Mouse (Mus musculus) urinary bladder, adult 18-20 months (tissue): ENCODE results near the gene Jak2.

Experiments used
- DNase-seq, 2 experiments: peaks; one replicate each; pipeline ENCODE4 v3.0.0; 2022; ENCODE audit warnings: low spot score in 2 of 2, mixed read lengths in 2 of 2

Gene Jak2

DNA sequence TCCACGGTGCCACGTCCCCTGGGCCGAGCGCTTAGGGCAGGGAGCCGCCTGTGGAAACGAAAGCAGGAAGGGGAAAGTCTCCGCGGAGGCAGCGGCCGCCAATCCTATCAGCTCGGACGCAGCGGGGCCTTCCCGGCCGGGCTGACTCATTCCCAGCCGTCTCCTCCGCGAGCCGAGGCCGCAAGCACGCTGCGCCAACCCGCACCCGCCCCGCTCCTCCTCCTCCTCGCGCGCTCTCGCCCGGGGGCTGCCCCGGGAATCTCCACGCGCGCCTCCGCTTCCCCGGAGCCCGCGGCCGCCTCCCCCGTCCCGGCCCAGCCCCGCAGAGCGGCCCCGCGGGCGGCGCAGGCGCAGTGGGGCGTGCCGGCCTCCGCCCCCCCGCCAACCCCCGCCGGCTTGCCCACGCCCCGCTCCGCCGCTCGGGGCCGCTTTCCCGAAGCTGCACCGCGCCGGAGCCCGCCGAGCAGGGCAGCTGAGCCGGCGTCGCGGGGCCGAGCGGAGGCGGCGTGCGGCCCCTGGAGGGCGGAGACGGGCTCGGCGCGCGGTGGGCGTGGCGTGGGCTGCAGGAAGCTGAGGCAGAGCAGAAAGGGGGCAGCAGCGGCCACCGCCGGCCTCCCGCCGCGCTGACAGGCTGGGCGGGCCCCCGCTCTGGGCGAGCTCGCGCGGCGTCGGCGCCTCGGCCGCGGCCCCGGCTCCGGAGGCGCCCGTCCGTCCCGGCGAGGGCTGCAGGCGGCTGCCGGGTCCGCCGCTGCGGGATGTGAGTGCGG lies at the start of gene Jak2:
TSS of gene Jak2 (plus strand) at position 638 of the 767 bp plus-strand sequence.
- peak; percentile 81 to 90 for DNase-seq

DNA sequence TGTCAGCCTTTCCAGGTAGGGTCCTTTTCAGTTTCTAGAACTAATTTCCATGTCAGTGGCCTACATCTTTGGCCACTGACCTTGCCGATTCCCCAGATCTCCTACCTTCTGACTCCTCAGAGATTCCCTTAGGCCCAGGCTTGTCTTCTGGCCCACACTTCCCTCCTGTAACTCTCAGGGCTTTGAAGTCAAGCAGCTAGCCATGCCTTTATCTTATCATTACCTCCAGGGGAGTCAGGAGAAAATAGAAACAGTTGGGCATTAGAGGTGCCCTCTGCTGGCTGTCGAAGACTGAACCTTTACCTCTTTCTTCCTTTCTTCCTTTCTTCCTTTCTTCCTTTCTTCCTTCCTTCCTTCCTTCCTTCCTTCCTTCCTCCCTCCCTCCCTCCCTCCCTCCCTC lies 48.3 kb upstream of the Jak2 start:
- no peak for DNase-seq

DNA sequence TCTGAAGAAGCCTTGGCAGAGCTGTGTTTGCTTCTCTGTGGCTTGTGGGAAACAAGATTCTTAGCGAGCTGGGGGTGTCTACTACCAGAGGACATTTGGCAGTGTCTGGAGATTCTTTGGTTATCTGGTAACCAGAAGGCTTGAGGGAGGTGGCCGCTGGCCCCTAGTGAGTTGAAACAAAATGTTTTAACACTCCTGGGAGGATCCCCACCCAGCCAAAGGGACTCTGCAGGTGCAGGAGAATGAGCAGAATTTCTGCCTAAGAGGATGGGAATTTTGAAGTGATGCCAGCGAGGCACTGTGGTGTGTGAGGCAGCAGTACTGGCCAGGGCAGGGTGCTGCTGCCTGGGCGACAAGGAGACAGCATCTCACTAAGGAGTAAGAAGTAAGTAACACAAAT lies 47.0 kb upstream of the Jak2 start:
- DNase-seq: no peak

DNA sequence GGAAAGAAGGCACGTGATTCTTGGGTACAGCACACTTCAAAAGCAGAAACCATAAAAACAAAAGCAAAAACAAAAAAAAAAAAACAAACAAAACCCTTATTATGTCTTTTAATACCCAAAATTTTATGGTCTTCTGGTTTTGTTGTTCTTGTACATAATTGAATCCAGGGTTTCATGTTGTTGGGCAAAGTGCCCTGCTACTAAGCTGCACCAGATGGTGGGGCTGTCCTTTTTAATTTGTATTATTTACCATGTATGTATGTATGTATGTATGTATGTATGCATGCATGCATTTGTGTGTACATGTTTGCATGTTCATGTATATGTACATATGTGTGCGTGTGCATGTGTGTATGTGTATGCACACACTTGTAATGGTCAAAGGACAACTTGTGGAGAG lies 46.4 kb upstream of the Jak2 start:
- DNase-seq: no peak

DNA sequence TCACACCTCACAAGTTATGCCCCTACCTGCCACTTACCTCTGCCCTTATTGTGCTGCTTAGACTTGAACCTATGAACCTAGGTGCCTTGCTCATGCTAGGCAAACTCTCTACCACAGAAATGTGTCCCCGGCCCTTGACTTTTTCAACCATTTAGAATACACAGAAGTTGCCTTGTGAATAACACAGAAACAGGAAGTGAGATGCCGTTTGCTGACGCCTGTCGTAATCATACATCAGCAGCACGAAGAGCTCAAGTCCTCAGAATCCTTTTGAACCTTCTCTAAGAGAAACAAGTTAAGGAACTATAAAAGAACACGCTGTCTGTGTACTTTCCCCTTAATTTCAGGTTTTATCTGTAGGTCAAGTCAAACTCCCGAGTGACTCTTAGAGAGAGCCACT lies 41.7 kb upstream of the Jak2 start:
- DNase-seq: no peak

DNA sequence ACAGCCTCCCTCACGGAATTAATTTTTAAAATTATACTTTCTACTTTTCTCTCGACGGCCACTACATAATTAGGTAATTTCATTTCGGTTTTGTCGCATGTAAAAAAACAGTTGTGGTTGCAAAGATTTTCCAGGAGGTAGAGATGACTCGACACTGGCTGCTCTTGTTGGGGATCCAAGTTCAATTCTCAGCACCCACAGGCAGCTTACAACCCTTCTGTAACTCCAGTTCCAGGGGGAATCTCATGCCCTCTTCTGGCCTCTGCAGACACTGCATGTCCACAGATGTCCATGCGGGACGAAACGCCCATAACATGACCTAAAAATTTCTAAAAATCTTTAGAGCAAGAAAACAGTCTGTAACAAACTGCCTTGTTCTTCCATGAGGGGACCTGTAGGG lies 41.3 kb upstream of the Jak2 start:
- no peak for DNase-seq

DNA sequence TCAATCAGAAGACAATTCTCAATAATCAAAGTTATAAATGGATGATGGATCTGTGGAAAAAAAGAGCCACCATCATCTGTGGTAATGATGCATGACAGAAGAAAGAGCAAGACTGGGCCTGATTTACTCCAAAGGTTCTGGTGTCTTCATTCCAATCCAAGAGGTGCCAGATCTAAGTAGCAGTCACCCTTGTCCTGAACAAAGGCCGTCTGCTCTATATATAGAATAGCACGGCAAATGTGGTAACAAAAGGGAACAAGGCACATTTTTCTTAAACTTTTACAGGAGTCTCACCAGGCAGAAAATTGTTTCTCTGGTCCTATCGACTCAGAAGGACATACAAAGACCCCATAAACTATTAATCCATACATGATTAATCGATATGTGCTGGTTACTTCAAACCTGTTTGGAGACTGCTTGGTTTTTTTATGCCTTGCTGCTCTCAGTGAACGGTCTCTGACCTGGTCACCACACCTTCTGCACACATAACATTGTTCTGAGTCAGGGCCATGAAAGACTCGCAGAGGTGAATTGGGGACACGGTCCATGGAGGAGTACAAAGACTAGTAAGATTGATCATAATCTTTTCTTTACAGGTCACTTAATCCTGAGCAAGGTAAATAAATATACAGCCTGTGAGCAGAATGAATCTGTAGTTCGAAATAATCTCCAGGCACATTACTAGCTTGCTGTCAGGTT lies 35.7 kb upstream of the Jak2 start:
- peak in 1 of 2 experiments; percentile 59 for DNase-seq

DNA sequence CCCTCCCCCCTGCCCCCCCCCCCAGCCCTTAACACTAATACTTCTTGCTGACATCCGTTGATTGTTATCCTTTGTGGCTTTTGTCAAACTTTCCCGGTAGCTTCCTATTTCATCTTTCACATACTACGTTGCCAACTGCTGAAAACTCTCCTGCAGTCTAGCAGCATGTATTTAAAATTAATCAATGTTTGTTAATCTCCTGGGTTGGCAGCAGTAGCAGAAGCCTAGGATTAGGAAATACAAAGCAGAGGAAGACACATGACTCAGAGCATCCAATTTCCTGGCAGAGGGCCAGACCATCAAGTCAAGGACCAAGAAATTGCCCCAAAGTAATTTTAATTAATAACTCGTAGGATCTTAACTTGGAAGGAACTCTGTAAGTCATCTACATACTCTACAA lies 29.8 kb upstream of the Jak2 start:
- DNase-seq: no peak

DNA sequence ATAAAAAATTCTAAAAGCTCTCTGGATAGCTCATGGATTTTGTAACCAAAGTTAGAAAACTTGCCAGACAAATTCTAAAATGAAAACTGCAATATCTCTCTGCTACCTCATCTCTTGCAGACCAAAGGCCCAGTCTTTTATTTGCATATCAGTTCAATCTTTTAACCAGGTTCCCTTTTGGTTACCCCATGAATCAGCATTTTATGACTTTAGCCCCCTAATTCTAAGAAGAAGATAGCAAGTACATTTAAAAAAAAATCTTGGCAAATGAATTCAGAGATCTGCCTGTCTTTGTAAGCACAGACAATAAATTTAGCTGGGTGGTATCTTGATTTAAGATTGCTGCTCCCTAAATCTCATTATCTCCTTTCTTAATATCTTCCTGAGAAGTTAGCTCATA lies 26.7 kb upstream of the Jak2 start:
- DNase-seq: no peak

DNA sequence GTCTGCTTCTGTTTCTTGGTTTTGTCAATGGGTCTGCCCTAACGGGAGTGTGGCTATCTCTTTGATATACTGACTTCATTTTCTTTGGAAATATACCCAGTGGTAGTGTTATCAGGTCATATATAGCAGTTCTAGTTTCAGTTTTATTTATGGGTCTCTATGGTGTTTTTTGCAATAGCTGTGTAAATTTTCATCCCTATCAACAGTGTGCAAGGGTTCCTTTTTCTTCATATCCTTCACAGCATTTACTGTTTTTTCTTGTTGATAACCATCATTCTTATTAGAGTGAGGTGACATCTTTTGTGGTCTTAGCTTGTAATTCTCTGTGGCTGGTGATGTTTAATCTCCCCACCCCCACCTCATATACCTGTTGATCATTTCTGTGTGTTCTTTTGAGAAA lies 24.6 kb upstream of the Jak2 start:
- DNase-seq: no peak

DNA sequence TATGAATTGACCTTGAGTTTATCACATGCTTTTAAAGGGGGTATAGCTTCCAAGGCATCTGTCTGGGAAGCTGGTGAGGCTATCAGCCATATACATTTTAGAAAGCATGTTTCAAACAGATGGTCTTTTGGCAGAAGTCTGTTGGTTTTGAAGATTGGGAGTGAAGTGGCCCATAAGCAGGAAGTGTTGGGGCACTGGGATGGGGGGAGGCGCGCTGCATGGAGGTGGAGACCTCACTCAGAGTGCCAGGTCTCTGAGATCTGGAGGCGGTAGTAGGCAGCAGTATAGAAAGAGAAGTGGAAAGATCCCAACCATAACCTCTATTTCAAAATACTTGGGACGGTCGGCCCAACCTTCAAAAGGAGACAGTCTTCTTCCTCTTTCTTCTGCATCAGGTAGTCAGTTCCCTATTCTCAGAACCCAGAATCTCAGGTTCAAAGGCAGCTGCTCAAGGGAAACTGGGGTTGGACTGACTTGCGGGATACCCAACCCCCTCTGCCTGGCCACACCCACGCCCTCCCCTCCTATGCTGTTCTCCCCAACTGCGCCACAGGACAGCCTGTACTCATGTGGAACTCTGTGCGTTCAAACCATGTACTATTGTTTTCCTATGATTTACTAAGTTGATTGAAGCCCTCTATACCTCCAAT lies 23.6 kb upstream of the Jak2 start:
- no peak for DNase-seq

DNA sequence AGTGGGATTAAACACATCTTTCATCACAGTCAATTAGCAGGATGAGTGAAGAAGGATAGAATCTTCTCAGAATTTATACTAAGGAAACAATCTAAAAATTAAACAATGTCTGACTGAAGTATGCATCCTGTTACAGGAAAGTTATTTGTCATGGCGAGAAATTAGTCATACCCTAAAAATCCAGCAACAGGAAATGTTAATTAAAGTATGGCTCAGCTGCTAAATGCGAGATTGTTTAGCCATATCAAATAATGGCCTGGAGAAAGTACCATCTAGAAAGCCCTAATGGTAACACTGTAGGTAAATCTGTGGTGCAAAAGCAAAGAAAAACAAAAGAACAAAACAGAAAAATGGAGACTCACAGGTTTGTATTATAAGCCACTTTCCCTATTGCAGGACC lies 22.6 kb upstream of the Jak2 start:
- DNase-seq: no peak

DNA sequence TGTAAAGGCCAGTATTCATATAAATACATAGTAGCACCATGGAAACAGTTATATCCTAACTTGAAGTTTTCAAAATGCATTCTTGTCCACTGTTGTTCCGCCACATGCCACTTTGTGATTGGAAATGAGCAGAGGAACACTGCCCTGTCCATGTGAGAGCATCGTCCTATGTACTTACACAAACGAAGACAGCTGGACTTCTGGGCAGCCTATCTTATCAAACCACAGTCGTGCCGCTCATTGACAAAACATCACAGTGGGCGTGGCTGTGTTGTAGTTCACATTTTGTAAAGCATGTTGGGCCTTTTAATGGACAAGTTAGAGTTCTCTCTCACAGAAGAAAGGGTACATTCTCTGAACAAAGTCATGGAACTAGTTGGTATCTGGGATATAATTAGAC lies 18.9 kb upstream of the Jak2 start:
- DNase-seq: no peak

DNA sequence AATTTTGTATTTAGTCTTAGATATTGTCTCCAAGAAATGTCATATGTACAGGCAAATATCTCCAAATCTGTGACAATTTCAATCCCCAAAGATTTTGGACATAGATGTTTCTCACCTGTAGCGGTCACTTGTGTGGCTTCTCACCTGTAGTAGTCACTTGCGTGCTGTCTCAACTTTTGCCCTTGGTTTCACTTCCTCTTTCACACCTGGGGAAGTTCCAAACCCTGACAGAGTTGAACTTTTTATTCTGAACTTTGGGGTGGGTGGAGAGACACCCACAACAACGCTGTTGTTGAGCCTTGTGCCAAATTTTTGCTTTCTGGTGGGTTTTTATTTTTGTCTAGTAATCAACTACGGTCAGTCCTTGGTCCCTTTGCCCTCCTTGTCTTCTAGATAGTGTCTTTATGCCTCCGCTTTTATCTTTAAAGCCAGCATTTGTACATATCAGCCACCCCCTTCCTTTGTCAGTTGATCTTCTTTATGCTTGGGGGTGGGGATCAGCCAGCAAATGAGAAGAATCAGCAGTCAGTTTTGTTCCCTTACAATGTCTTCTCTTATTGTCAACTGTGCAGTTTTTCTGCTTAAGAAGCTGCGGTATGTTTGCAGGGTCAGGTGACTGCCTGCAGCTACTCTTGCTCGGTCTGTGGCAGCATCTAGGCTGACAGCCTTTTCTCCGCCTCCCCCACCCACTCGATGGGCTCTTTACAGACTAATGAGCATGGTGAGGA lies 14.8 kb upstream of the Jak2 start:
- DNase-seq: no peak

DNA sequence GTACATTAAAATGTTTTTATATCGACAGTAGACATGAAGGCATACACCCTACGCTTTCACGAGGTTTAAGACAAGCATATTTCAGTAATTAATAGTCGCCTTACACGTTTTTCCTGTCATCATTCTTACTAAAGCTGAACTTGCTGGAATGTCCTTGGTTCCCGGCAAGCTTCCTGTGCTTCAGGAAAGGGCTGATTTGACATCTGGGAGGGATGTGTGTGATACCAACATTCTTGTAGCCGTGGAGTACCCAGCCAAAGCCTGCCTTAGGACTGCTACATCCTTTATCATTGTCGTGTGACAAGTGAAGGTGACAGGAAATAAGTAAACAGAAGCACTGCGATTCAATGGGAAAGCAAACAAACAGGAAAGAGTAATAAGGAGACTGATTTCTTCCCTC lies 13.5 kb upstream of the Jak2 start:
- DNase-seq: no peak

DNA sequence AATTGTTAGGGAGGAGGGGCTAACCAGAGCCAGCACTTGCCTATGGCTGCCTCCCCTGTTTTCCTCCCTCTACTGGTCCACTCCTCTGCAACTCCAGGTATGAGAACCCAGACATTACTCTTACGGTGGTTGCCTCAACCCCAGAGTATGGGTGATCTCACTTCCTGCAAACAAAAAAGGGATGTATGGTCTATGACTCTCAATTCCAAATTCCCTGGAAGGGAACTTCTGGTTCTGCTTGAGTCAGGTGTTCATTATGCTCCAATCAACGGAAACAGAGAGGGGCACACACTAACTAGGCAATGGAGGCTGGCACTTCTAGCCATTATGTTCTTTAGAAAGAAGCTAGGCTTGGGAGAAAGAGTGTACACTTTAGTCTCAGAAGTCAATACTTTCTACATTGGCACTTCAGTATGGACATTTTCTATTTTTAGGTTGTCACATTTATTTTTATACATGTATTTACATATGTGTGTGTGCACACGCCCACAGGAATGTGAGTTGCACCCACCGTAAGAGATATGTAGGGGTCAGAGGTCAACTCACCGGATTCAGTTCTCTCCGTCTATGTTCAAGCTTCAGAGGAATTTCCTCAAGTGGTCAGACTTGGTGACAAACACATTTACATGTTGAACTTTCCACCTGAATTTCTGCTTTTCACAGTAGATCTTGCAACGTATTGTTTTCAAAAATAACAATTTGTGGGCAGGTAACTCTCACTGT lies 12.0 kb upstream of the Jak2 start:
- no peak for DNase-seq

DNA sequence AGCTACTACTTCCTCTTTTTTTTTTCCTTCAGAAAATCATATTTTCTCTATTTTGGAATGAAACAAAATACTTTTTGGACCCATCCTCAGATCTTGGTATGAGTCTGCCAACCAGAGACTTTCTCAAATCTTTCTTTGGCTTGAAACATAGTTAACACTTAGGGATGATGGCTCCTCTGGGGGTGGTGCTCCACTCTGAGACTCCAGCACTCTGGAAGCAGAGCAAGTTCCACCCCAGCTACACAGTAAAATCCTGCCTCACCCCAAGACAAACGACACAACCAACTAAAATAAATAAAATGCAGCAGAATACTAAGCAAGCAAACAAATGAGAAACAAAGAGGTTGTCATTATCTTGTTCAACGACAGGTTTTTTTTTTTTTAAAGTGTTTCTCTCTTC lies 11.0 kb upstream of the Jak2 start:
- no peak for DNase-seq

DNA sequence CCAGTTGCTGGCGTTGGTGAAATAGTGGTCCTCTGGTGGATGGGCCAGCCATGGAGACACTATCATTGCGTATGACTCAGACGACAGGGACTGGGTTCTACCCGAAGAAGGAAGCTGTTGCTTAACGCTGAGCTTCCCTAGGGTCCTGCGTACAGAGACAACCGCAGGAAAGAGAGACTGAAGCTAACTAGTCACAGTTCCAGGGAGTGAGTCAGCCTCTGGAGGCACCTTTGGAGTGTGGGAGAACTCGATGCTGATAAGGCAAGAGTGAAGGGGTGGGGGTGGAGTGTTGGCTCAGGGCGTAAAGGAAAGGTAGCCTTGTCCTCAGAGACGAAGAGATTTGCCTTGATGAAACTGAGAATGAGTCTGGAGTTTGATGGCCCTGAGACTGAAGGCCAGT lies 10.0 kb upstream of the Jak2 start:
- DNase-seq: no peak

DNA sequence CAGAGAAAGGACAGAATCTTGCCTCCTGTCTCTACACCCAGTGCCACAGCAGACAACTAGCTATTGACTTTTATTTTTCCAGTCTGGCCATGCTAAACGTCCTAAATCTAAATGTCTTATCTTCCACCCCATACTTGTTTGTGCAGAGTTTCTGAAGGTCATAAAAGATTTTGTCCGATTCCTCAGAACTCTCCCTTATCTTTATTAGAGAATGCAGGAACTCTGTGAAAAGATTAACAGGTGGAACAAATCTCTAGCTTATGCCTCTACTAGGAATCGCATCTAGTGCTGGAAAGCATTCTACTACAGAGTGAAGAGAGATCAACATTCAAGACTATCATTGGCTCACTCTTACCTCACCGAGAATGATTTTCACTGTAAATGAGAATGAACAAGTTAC lies 1.7 kb upstream of the Jak2 start:
- no peak for DNase-seq

DNA sequence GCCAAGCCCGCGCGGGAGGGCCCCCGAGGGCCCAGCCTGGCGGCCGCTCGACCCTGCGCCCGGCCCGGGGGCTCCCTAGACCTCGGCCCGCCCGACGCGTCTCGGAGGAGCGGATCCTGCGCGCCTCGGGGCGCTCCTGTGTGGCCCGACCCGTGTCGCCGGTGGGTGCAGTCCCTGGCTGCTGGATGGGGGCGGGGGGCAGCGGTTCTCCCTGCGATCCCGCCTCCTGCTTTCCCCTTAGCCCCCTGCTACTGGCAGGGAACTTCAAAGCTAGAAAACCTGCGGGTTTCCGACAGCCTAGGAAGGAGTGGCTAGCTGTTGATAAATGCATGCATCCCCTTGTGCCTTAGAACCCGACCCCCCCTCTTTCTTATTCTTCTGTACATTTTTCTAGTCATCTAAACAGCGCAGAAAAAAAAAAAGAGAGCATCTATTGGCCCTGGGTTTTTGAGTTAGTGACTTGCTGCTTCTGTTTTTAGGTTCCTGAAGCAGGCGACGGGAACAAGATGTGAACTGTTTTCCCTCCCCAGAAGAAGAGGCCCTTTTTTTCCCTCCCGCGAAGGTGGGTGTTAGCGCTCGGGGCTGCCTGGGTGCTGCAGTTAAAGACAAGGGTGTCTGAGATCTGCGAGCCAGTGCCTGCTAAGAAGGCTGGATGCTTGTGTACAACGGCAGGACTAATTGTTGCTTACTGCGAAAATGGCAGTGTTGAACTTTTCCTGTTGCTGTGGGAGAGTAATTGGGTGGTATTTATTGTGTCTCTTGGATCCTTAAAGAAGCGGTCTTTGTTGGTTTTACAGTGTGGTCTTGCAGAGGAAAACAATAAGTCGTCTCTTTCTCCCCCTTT lies 552 bp downstream of the Jak2 start:
- DNase-seq: peak; percentile 10 to 22
